Mouse (Mus musculus): ENCODE results near the gene Chuk.
A peak's percentile ranks its signal among the peaks of the same experiment; 100 is the strongest.

The Chuk gene

GRCm38 (mm10) chr19:44107661-44108521, 611 bp upstream of the Chuk start:
- peak; percentile 8 for DNase-seq (ENCODE audit: low spot score)

GRCm38 (mm10) chr19:44104393-44104792, 2.9 kb downstream of the Chuk start:
- DNase-seq (ENCODE audit: low spot score): no peak

- DNase-seq (ENCODE audit: low spot score): no peak
These were observed 4.3 kb downstream of the Chuk start for GRCm38 (mm10) chr19:44103001-44103400.

- DNase-seq (ENCODE audit: low spot score): no peak
These were observed 6.4 kb downstream of the Chuk start for GRCm38 (mm10) chr19:44100840-44101239.

GRCm38 (mm10) chr19:44086278-44086677, 21.0 kb downstream of the Chuk start:
- DNase-seq (ENCODE audit: low spot score): no peak

GRCm38 (mm10) chr19:44080920-44081319, 26.4 kb downstream of the Chuk start:
- DNase-seq (ENCODE audit: low spot score): no peak

- no peak for DNase-seq (ENCODE audit: low spot score)
These were observed 27.3 kb downstream of the Chuk start for GRCm38 (mm10) chr19:44080023-44080422.

- no peak for DNase-seq (ENCODE audit: low spot score)
These were observed 30.3 kb downstream of the Chuk start for GRCm38 (mm10) chr19:44077024-44077423.

GRCm38 (mm10) chr19:44076457-44076856, 30.8 kb downstream of the Chuk start:
- no peak for DNase-seq (ENCODE audit: low spot score)

- DNase-seq (ENCODE audit: low spot score): no peak
These were observed 32.3 kb downstream of the Chuk start for GRCm38 (mm10) chr19:44074986-44075385.

GRCm38 (mm10) chr19:44071166-44071565, 36.1 kb downstream of the Chuk start:
- peak; percentile 3 for DNase-seq (ENCODE audit: low spot score)

- no peak for DNase-seq (ENCODE audit: low spot score)
These were observed 37.4 kb downstream of the Chuk start for GRCm38 (mm10) chr19:44069914-44070232.

- peak; percentile 91 for DNase-seq (ENCODE audit: low spot score)
These were observed 38.0 kb downstream of the Chuk start, which contains the start of gene Erlin1 for GRCm38 (mm10) chr19:44069121-44069913. Erlin1 (minus strand) TSS chr19:44069785.

- DNase-seq (ENCODE audit: low spot score): no peak
These were observed 39.0 kb downstream of the Chuk start for GRCm38 (mm10) chr19:44068232-44068631.

- DNase-seq (ENCODE audit: low spot score): no peak
These were observed 39.8 kb downstream of the Chuk start for GRCm38 (mm10) chr19:44067323-44068049.

- no peak for DNase-seq (ENCODE audit: low spot score)
These were observed 42.5 kb downstream of the Chuk start for GRCm38 (mm10) chr19:44064734-44065133.

GRCm38 (mm10) chr19:44063773-44064172, 43.5 kb downstream of the Chuk start:
- DNase-seq (ENCODE audit: low spot score): no peak

- no peak for DNase-seq (ENCODE audit: low spot score)
These were observed 47.1 kb downstream of the Chuk start for GRCm38 (mm10) chr19:44060226-44060625.

GRCm38 (mm10) chr19:44055173-44055826, 52.0 kb downstream of the Chuk start:
- DNase-seq (ENCODE audit: low spot score): no peak

GRCm38 (mm10) chr19:44050388-44050787, 56.9 kb downstream of the Chuk start:
- no peak for DNase-seq (ENCODE audit: low spot score)

- no peak for DNase-seq (ENCODE audit: low spot score)
These were observed 58.0 kb downstream of the Chuk start for GRCm38 (mm10) chr19:44049282-44049681.

GRCm38 (mm10) chr19:44045847-44046246, 61.4 kb downstream of the Chuk start:
- DNase-seq (ENCODE audit: low spot score): no peak
